Mouse (Mus musculus) cortical plate, adult 2 months (tissue): Measurements from ENCODE around the gene Prr19. TPM values are rescaled to one million over a fixed set of nuclear protein-coding genes. Genes with fewer than 3 reads are reported as not detected.

Experiments used
- H3K27ac ChIP-seq: fragments of 200-500 bp; 2 replicates; pipeline ENCODE4 v1.5.1; 2012; ENCODE audit warnings: low read length, control low read depth, inconsistent platforms; ENCODE audit not compliant: insufficient read depth
- H3K4me1 ChIP-seq: fragments of 200-500 bp; 2 replicates; pipeline ENCODE4 v1.6.1; 2011; ENCODE audit warnings: low read length; ENCODE audit not compliant: control insufficient read depth, insufficient read depth
- H3K4me3 ChIP-seq: fragments of 200-500 bp; 2 replicates; pipeline ENCODE4 v1.5.1; 2011; ENCODE audit warnings: mild to moderate bottlenecking, low read length, control low read depth; ENCODE audit not compliant: insufficient read depth
- CTCF ChIP-seq: fragments of 200-500 bp; IDR thresholded peaks from 2 replicates; pipeline ENCODE4 v1.5.1; 2011; ENCODE audit warnings: mild to moderate bottlenecking, control low read depth, low read length; ENCODE audit not compliant: insufficient read depth; ENCODE audit errors: extremely low read depth
- POLR2A ChIP-seq: fragments of 200-500 bp; IDR thresholded peaks from 2 replicates; pipeline ENCODE4 v1.6.1; 2011; ENCODE audit warnings: mild to moderate bottlenecking, low read length, control low read depth; ENCODE audit not compliant: insufficient read depth; ENCODE audit errors: extremely low read depth
- polyA plus RNA-seq: library from polyadenylated mRNA; depleted of rRNA; stranded (reverse); fragments of >200 nt; gene quantifications from 2 replicates; pipeline ENCODE4 v1.2.3, GENCODE M21; 2012

The Prr19 gene
- polyA plus RNA-seq, 1 experiment = 0.08 TPM

DNA sequence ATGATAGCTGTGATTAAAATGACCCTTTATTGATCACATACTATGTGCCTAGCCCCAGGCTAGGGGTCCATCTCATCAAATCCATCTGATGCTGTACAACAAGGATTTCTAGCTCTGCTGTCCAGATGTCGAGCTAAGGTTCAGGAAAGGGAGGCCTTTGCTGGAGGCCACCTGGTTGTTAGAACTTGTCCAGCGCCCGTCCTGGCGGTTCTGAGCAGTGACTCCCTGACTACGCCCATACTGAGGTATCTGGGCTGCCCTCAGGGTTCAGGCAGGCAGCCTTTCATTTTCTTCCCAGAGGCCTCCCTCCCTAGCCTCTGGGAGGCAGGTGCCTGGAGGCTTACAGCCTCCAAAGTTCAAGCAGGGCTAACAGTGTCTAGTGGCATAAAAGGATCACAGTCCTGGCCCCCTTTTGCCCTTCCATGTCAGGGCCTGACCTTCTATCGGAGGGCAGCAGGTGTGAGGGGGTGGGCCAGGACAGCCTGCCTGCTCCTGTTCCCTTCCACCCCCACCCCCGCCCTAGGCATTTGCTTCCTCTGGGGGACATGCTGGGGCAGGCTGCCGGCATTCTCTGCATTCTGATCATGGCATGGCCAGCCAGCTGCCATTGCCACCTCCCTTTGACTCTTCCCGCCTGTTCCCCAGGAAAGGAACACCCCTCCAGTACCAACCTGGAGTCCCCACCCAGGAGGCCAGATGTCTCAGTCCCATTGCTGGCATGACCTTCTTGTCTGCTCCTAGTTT lies 25.5 kb upstream of the Prr19 start:
- Histone ChIP-seq H3K27ac (0 out of 2 replicates have a peak overlapping the region, but pooled peaks have one; percentile 33), H3K4me3 (no peak overlapping the region), H3K4me1 (peaks cover 11% of the 10 kb centered on the region)
- TF ChIP-seq CTCF (no peak), POLR2A (no peak)

DNA sequence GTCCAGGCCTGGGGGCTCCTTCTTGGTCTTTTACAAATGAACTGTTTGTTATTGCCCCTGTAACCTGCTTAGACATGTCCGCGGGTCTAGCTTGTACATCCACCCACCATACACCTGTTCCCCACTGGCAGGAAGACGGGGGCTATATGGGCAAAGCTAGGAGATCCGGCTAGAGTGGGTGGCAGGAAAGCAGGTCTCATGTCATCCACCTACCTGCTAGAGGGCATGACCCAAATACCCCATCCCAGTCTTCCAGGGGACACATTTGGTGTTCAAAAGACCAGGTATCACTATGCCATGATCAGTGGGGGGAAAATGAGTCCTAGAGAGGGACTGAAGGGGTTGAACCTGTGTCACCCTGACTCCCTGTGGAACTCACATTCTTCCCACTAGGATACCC lies 23.8 kb upstream of the Prr19 start:
- Histone ChIP-seq H3K27ac (no peak overlapping the region), H3K4me3 (no peak overlapping the region), H3K4me1 (peaks cover 14% of the 10 kb centered on the region)
- no peak for TF ChIP-seq POLR2A
- TF ChIP-seq CTCF = no peak

DNA sequence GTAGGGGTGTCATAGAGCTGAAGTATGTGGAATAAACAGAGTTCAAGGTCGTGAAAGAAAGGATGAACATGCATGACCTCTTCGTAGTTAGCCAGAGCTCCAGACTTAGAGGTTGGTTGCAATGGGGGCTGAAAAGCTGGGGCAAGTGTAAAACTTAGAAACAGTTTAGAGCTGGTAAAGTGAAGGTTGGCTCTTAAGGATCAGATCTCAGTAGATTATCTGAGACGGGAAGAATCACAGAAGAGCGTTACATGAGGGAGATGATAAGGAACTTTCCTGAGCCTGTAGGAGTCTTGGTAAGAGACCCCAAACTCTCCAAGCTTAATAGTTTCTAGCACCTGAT lies 23.2 kb upstream of the Prr19 start:
- peak overlapping the region; percentile 39; the same call in 1 of the 2 replicates for H3K27ac ChIP-seq
- peak overlapping the region; percentile 40; the same call in 1 of the 2 replicates for H3K4me3 ChIP-seq
- H3K4me1 ChIP-seq = peaks cover 14% of the 10 kb centered on the region
- no peak for TF ChIP-seq POLR2A
- TF ChIP-seq CTCF = no peak

DNA sequence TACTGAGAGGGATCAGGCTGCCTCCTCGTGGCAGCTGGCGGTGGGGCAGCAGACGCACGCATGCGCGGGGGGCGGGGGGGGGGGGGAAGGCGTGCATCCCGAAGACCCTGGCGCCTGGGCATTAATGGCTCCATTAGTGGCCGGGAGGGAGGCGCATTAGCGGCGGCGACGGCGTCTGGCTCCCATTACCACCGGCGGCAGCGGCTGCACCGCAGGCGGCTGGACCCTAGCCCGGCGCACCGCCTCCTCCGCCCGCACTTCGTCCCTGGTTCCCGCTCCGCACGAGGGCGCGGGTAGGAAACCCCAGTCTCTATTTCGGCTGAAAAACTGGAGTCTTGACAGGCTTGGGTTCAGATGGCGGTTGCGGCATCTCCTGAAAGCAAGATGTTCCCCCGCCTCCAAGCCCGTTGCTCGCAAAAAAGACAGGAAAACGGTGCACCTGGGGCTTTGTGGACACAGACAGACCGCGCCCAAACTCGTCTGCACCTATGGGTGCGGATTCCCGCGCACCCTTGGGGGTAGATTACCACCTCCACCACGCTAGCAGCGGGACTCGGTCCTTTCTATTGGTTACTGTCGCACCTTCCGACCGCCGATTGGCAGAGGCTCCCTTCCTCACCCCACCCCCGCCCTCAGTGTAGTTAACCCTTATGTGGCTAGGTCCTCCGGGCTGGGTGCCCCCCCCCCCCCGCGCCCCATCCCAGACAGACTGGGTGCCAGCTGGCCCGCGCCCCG lies 22.7 kb upstream of the Prr19 start:
- Histone ChIP-seq H3K4me3 (peak overlapping the region; percentile 40), H3K27ac (peak overlapping the region; percentile 97), H3K4me1 (peaks cover 14% of the 10 kb centered on the region)
- TF ChIP-seq POLR2A (peak; percentile 65; the same call in 1 of the 2 replicates), CTCF (peak; percentile 58)

DNA sequence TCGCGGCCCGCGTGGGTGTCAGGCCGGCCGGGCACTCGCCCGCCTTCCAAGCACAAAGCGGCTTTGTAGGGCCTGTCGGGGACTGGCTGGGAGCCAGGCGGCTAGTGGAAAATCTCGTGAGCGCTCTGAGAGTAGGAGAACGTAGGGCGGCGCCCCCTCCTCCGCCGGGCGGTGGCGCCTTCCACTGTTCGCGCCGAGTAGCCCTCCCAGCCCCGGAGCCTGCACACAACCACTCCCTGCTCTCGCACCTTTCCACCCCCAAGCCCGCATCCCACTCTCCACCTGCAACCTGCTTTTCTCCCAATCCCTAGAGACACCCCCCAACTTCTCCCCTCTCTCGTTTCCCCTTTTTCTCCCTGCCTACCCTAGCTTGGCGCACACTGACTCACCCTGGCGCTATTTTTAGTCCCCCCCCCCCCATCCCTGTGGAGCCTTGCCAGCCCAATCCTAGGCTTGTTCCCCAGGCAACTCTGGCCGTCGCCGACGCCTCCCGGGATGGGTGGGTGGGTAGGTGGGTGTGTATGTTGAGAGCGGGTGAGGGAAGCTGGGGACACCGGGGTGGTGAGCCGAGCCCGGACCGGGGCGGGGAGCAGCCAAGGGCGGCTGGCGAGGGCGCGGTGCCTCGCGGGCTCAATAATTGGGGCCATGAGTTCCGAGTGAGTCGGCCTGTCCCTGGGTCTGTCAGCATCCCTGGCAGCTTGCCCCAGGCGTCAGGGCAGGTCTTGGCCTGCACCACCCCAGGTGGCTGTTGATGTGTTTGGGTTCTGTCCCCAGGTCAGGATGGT lies 21.9 kb upstream of the Prr19 start:
- H3K4me1 ChIP-seq = peaks cover 11% of the 10 kb centered on the region

DNA sequence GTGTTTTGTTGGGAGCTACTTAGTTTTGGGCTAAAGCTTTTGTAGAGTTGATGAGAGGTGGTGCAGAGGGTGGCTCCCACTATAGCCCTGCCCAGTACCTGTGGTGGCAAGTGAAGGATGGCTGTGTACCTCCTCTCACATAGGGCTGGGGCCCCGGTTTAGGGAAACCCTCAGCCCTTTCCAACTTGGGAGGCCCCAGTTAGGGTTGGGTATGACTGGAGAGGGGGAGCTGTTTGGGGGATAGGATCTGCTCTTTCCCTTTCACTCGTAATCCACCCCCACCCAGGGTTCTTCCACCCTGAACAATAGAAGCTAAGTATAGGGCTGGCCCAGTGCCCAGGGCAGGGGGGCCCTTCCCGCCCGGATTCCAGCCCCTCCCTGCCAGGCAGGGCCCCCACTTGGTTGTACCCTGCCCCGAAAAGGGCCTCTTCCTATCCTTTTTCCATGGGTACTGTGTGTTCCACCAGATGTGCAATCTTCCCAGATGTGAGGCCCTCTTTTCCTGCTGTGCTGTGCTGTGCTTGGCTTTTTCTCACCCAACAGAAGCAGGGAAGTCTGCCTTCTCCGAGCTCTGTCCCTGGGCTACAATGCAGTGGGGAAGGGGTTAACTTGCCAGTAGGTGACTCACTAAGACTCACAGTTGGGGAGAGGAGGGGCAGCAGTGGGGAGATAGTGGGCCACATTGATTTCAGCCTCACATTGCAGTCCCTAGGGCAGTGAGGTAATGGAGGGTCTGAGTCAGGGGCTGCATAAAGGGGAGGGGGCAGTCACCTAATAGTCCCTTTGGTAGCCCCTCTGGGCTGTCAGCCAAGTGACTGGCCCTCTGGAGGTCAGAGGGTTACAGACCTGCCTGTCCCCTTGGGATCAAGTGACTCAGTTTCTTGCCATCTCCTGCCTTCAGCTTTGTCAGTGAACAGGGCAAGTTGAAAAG lies 21.1 kb upstream of the Prr19 start:
- Histone ChIP-seq H3K4me1 (peaks cover 6% of the 10 kb centered on the region), H3K27ac (peak overlapping the region; percentile 97), H3K4me3 (peak overlapping the region; percentile 40)
- TF ChIP-seq POLR2A (no peak), CTCF (no peak)

More for the DNA sequence above, 21.9 kb upstream of the Prr19 start:
- H3K27ac ChIP-seq = peak overlapping the region; percentile 97
- H3K4me3 ChIP-seq = peak overlapping the region; percentile 40
- no peak for TF ChIP-seq CTCF
- no peak for TF ChIP-seq POLR2A

DNA sequence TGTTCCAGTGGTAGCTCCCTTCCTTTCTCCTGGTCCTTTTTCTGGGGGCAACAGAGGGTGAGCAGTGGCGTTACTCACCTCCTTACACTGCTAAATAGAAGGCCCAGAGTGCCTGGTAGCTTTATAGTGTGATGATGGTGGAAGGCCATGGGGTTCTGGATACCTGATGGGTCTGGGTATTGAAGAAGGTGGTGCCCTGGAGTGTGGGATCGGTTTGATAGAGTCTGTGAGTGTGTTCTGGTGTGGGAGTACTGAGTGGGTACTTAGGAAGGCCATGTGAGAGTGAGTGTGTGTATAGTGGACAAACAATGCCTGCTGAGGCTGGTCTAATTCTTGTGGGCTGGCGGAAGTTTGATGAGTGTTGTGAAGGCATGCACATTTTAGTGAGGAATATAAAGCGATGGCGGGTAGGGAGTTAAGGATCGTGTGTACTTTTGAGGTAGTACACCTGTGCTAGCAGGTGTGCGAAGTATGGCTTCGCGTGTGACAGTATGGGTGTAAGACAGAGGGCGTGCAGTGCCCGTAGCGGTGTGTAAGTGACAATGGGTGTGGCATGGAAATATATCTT lies 20.0 kb upstream of the Prr19 start:
- H3K4me1 ChIP-seq = peaks cover 3% of the 10 kb centered on the region; the same call in 1 of the 2 replicates
- H3K4me3 ChIP-seq = peak overlapping the region; percentile 49
- peak overlapping the region; percentile 85 for H3K27ac ChIP-seq
- TF ChIP-seq CTCF = no peak

DNA sequence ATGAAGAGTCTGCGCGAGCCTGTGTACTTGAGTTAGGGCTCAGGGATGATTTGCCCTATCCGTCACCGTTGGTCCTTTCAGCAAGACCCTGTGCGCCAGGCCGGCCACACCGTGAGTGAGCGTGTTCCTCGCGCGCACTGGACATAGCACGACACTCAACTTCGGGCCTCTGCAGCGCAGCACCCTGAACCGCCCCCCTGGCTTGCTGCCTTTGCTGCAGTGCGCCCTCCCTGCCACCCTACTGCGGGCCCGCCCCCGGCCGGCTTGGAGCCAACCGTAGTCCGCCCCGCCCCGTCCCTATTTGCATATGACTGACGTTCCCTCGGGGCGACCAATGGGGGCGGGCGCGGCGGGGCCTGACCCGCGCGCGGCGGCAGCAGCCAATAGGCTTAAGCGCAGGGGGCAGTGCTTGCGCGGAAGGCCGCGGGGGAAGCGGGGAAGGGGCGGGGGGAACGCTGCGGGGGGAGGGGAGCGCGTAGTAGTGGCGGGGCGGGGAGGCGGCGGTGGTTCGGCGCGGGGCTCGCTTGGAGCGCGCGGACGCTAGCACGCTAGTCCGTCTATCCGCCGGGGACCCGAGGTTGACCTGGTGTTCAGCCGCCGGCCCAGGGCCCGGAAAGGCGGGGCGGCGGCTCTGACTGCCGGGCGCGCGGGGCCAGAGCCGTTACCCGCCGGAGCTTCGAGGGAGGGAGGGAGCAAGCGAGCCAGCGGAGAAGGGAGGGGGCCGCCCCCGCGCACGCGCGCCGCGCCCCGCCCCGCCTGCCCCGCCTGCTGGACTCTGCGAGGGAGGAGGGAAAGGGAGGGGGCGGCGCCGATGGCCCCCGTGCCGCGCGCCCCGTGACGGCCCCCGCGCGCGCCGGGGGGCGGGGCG lies 19.2 kb upstream of the Prr19 start:
- Histone ChIP-seq H3K4me1 (peaks cover 3% of the 10 kb centered on the region; the same call in 1 of the 2 replicates), H3K4me3 (peak overlapping the region; percentile 49), H3K27ac (peak overlapping the region; percentile 92)
- TF ChIP-seq CTCF (no peak), POLR2A (peak; percentile 50; the same call in 1 of the 2 replicates)
